Mouse (Mus musculus): ENCODE measurements around the gene Chek2. TPM values are rescaled to one million over a fixed set of nuclear protein-coding genes. Genes with fewer than 3 reads are reported as not detected.
A peak's percentile ranks its signal among the peaks of the same experiment; 100 is the strongest.
"Not testable (repeated sequence)": the region's sequence is repeated elsewhere in the genome, so short reads cannot be mapped to it uniquely, and the experiment has no call there.

Gene Chek2
- total and polyA plus RNA-seq, 3 experiments, result 2.6 to 3.4 (median 3.1) TPM

DNA sequence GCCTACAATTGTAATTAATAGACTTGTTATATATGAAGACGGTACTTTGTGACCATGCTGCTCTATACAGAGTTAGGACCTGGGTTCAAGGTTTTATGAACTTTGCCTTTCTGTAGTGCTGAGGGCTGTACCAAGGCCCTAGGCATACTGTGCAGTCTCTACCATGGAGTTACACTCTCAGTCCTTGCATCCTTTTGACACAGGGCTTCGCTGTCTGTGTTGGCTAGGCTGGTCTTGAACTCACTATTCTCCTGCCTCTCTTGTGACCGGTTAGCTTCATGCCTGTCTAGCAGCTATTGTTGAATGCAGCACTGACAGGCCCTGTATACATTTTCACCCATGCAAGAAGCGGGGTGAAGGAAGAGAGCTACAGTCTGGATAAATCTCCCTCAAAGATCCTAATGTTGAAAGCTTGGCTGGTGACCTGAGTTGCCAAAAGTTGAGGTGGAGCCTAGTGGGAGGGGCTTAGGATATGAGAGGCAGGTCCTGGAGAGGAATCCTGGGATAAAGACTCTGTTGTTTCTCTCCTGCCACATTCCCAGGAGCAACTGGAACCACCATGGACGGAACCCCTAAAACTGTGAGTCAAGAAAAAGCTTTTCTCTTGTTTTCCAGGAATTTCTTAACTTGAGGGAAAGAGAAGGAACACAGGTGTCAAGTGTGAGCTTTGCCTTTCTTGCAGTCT, 8.6 kb upstream of the Chek2 start:
- Histone ChIP-seq H3K79me2 (replicated peaks; ENCODE audit: control insufficient read depth, insufficient read depth, low read length) (no peaks in the 10 kb centered on the region), H3K27ac (no peak overlapping the region), H3K9ac (ENCODE audit: low read depth, low read length) (no peak overlapping the region), H3K27me3 (ENCODE audit: control insufficient read depth, insufficient read depth, low read length) (no peaks in the 10 kb centered on the region), H3K4me3 (no peak overlapping the region), H3K4me1 (ENCODE audit: control insufficient read depth, insufficient read depth, low read length) (no peaks in the 10 kb centered on the region), H3K36me3 (ENCODE audit: control insufficient read depth, insufficient read depth, low read length) (no peaks in the 10 kb centered on the region)
- intact Hi-C loops (cut with DNase I), result no loop called here
- DNase-seq, result no peak
- 93% methylated on average over 5 of the region's 5 CpGs for WGBS
- no peak for TF ChIP-seq POLR2A (IDR thresholded peaks at IDR 0.05; ENCODE audit: insufficient read depth, low read depth, low read length)
- no peak for TF ChIP-seq CTCF (IDR thresholded peaks at IDR 0.05)
- no peak for TF ChIP-seq EP300 (IDR thresholded peaks at IDR 0.05; ENCODE audit: insufficient read depth, low read depth, low read length)

DNA sequence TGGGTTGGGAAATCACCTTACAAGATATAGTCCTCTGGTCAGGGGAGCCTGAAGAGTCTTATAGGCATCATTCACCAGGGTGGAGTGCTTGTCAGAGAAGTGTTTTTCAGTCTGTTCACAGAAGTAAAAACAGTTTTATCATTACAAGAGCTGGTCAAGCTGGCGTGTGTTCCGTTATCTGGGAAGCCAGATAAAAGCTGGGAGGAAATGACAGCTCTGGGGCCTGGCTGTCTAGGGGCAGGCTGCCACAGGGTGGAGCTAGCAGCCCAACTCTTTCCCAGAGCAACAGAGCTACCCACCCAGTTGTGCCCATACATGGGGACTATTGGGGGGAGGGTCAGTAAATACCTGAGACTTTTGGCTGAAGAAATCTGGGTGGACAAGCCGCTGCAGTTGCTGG, 3.8 kb upstream of the Chek2 start:
- peak; percentile 85 for TF ChIP-seq CTCF (IDR thresholded peaks at IDR 0.05)
- TF ChIP-seq POLR2A (IDR thresholded peaks at IDR 0.05; ENCODE audit: insufficient read depth, low read depth, low read length), result no peak
- 0 out of 2 replicates have a peak, but pooled peaks have one; percentile 77 for TF ChIP-seq EP300 (IDR thresholded peaks at IDR 0.05; ENCODE audit: insufficient read depth, low read depth, low read length)
- Histone ChIP-seq H3K4me1 (ENCODE audit: control insufficient read depth, insufficient read depth, low read length) (peaks cover 1% of the 10 kb centered on the region), H3K4me3 (no peak overlapping the region), H3K27me3 (ENCODE audit: control insufficient read depth, insufficient read depth, low read length) (no peaks in the 10 kb centered on the region), H3K36me3 (ENCODE audit: control insufficient read depth, insufficient read depth, low read length) (no peaks in the 10 kb centered on the region), H3K9ac (ENCODE audit: low read depth, low read length) (no peak overlapping the region), H3K27ac (peak overlapping the region; percentile 40; the same call in 1 of the 2 replicates), H3K79me2 (replicated peaks; ENCODE audit: control insufficient read depth, insufficient read depth, low read length) (no peaks in the 10 kb centered on the region)
- WGBS, result 3% methylated on average over 3 of the region's 3 CpGs
- DNase-seq, result peak; percentile 74 to 77
- intact Hi-C loops (cut with DNase I), result loop anchor here (1.0 to 2.0 kb wide), 3 partner anchors 87 to 433 kb away; no protein-coding TSS in a partner anchor

DNA sequence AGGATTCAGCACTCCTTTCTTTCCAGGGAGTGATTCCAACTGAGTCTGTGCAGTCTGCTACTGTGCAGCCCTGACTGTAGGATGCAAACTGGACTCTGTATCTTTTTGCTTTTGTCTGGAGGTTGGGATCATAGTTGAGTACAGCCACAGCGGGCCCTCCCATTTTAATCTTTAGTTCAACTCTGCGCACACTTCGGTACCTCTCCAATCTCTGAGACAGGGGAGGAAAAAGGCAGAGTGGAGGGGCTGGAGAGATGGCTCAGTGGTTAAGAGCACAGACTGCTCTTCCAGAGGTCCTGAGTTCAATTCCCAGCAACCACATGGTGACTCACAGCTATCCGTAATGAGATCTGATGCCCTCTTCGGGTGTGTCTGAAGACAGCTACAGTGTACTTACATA, 1.8 kb upstream of the Chek2 start:
- DNase-seq; H3K9ac ChIP-seq (ENCODE audit: low read depth, low read length); H3K36me3 ChIP-seq (ENCODE audit: control insufficient read depth, insufficient read depth, low read length); H3K27ac ChIP-seq; H3K4me3 ChIP-seq; H3K27me3 ChIP-seq (ENCODE audit: control insufficient read depth, insufficient read depth, low read length); H3K79me2 ChIP-seq (replicated peaks; ENCODE audit: control insufficient read depth, insufficient read depth, low read length); H3K4me1 ChIP-seq (ENCODE audit: control insufficient read depth, insufficient read depth, low read length): not testable (repeated sequence)
- WGBS, result 92% methylated on average over 5 of the region's 5 CpGs
- intact Hi-C loops (cut with DNase I), result loop anchor here (2.0 kb wide), 1 partner anchor 141 kb away; no protein-coding TSS in a partner anchor

DNA sequence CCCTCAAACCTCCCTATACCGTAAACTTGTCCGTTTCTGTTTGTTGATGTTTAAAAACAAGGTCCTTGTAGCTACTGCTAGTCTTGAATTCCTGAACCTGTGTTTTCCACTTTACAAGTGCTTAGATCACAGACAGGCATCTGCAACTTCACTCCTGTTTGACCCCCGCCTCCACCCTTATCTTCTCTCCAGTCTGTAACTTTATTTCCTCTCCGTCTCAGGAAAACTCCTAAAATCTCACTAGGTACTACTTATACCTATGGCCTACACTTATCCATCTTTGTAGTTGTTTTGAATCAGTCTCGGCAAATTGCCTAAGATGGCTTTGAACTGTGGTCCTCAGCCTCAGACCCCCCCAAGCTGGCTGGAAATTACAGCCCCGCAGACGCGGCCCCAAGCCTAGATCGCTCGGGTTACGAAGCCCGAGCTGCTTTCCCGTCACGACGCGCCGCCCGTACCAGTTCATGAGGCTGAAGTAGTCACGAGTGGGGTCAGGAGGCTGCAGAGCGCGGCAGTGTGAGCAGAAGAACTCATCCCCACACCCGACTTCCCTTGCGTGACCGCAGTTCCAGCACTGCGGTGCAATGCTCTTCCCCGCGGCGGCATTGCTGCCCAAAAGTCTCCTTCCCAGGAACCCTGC, 621 bp upstream of the Chek2 start:
- WGBS, result 5% methylated on average over 28 of the region's 28 CpGs
- Histone ChIP-seq H3K79me2 (replicated peaks; ENCODE audit: control insufficient read depth, insufficient read depth, low read length) (no peaks in the 10 kb centered on the region), H3K27ac (peak overlapping the region; percentile 88), H3K36me3 (ENCODE audit: control insufficient read depth, insufficient read depth, low read length) (no peaks in the 10 kb centered on the region), H3K27me3 (ENCODE audit: control insufficient read depth, insufficient read depth, low read length) (no peaks in the 10 kb centered on the region), H3K4me1 (ENCODE audit: control insufficient read depth, insufficient read depth, low read length) (peaks cover 1% of the 10 kb centered on the region), H3K9ac (ENCODE audit: low read depth, low read length) (peak overlapping the region; percentile 69), H3K4me3 (peak overlapping the region; percentile 64)
- TF ChIP-seq POLR2A (IDR thresholded peaks at IDR 0.05; ENCODE audit: insufficient read depth, low read depth, low read length) (no peak), EP300 (IDR thresholded peaks at IDR 0.05; ENCODE audit: insufficient read depth, low read depth, low read length) (no peak), CTCF (IDR thresholded peaks at IDR 0.05) (no peak)
- no peak for DNase-seq
- intact Hi-C loops (cut with DNase I), result loop anchor here (2.0 kb wide), 1 partner anchor 140 kb away; no protein-coding TSS in a partner anchor

DNA sequence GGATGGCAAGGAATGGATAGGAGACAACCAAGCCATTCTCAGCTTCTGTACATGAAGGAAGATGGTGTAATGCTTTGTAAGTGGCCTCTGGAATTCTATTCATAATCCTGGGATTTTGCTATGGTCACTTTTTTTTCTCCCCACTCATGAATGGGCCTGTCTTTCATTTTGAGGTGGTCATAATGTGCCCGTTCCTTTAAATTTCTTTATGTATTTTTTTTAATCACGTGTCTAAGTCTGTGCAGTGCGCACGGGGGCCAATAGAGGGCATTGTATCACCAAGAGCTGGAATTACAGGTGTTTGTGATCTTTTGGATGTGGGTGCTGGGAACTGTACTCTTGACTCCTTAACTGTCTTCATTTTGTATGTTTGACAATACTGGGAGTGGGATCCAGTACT, 686 bp downstream of the Chek2 start:
- Histone ChIP-seq H3K79me2 (replicated peaks; ENCODE audit: control insufficient read depth, insufficient read depth, low read length) (no peaks in the 10 kb centered on the region), H3K36me3 (ENCODE audit: control insufficient read depth, insufficient read depth, low read length) (no peaks in the 10 kb centered on the region), H3K4me1 (ENCODE audit: control insufficient read depth, insufficient read depth, low read length) (peaks cover 1% of the 10 kb centered on the region), H3K9ac (ENCODE audit: low read depth, low read length) (peak overlapping the region; percentile 18; the same call in 1 of the 2 replicates), H3K27me3 (ENCODE audit: control insufficient read depth, insufficient read depth, low read length) (no peaks in the 10 kb centered on the region), H3K4me3 (peak overlapping the region; percentile 64), H3K27ac (peak overlapping the region; percentile 88)
- TF ChIP-seq EP300 (IDR thresholded peaks at IDR 0.05; ENCODE audit: insufficient read depth, low read depth, low read length), result no peak
- no peak for TF ChIP-seq POLR2A (IDR thresholded peaks at IDR 0.05; ENCODE audit: insufficient read depth, low read depth, low read length)
- TF ChIP-seq CTCF (IDR thresholded peaks at IDR 0.05), result peak; percentile 77
- 10% methylated on average over 4 of the region's 4 CpGs for WGBS
- intact Hi-C loops (cut with DNase I), result loop anchor here (2.0 to 5.0 kb wide), 4 partner anchors 14 to 367 kb away; partner anchors contain the start of genes Ttc28 and Ulk1
- peak; percentile 38 to 57 for DNase-seq
